Mouse (Mus musculus) bone marrow, adult 2 months (tissue): ENCODE measurements at regions not wholly inside any gene's neighbourhood (a gene's known extent, or its start where the extent isn't known, plus 50 kb on each side); places are given as distances from the start of the nearest gene placed in this dataset.

Source experiments
- CTCF ChIP-seq: fragments of 200-500 bp; IDR thresholded peaks from 2 replicates; pipeline ENCODE4 v1.5.1; 2011; ENCODE audit warnings: low read length, control low read depth; ENCODE audit not compliant: control insufficient read depth, insufficient read depth
- POLR2A ChIP-seq: fragments of 200-500 bp; IDR thresholded peaks from 2 replicates; pipeline ENCODE4 v1.6.1; 2011; ENCODE audit warnings: low read depth, mild to moderate bottlenecking, control low read depth, low read length, borderline replicate concordance; ENCODE audit not compliant: control insufficient read depth

- TF ChIP-seq POLR2A, result no peak
- no peak for TF ChIP-seq CTCF
These were observed 103.7 kb downstream of the E030025P04Rik start for GRCm38 (mm10) chr11:109040519-109040916.
